Mouse (Mus musculus): ENCODE results near the gene Ccl1. TPM values are rescaled to one million over a fixed set of nuclear protein-coding genes. Genes with fewer than 3 reads are reported as not detected.

Ccl1 gene
- total RNA-seq (2014; fragmentation: Nextera tagmentation) (not detected in 2 replicates), total RNA-seq (2017) (not detected in 2 replicates)

DNA sequence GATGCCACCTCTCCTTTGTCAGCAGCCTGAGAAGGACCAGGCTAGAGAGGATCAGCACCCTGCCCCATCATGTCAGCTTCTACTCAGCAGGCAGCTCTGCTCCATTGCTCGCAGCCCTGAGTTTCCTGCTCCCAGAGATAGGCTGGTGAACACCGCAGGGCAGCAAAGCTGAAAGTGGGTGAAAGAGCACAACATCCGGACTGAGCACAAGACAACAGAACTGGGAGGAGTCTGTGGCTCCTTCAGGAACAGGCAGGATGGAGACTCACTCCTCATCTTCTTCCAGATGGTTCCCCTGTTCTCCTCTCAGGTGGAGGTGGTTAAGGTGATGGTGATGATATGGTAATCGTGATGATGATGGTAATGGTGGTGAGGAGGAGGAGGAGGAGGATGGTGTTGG is at the start of gene Ccl1:
TSS of gene Ccl1 (minus strand) at position 101 of the 400 bp plus-strand sequence.
- ATAC-seq (replicated peaks; ENCODE audit: low FRiP score, low TSS enrichment, poor library complexity, severe bottlenecking) = no peak

DNA sequence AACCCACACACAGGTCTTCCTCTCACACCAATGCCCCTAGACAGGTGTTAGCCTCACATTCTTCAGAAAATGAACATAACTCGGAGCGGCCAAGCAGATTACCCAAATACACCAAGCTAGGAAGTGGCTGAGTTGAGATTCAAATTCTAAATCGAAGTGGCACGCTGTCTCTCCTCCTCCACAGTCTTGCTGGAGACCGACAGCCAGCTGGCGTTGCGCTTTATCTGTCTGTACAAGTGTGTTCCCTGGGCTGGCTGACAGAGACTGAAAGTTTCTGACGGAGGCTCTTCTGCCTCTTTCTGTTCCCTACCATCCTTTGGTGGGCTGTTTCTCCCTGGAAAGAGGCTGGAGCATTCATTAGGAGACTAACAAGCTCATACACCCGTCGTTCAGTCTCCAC is 45.5 kb upstream of the Ccl1 start:
- ATAC-seq (replicated peaks; ENCODE audit: low FRiP score, low TSS enrichment, poor library complexity, severe bottlenecking) = no peak

DNA sequence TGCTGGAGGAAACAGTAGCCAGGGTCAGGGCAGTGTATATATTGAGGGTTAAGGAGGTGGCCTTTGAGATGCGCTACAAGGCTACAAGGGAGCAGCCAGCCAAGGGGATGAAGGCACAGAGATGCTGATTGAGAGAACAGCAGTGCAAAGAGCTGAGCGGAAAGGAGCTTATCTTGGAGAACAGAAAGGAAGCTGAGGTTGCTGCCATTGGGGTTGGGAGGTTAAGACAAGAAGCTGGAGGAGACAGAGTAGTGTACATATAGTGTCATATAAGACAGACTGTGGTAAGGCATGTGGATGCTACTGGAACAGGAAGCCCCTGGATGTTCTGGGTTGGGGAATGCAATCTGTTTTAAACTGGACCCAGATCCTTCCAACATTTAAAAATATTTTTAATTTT is 35.4 kb upstream of the Ccl1 start:
- no peak for ATAC-seq (replicated peaks; ENCODE audit: low FRiP score, low TSS enrichment, poor library complexity, severe bottlenecking)

DNA sequence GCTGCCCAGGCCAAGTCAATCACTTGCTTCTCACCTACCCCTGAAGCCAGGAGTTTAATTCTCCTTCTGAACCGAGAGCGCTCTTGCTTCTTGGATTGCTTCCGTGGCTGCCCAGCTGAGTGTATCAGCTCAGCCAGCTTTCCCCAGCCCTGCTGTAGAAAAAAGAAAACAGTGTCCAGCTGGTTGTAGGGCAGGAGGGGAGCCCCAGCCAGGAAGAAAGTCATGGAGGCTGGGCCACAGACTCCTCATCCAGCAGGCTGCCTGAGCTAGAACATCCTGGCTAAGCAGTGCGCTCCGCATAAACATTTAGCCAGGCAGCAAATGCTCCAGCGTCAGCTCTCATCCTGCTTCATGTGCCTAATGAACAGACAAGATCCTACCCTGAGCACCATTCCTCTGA is 34.9 kb upstream of the Ccl1 start:
- ATAC-seq (replicated peaks; ENCODE audit: low FRiP score, low TSS enrichment, poor library complexity, severe bottlenecking) = no peak

DNA sequence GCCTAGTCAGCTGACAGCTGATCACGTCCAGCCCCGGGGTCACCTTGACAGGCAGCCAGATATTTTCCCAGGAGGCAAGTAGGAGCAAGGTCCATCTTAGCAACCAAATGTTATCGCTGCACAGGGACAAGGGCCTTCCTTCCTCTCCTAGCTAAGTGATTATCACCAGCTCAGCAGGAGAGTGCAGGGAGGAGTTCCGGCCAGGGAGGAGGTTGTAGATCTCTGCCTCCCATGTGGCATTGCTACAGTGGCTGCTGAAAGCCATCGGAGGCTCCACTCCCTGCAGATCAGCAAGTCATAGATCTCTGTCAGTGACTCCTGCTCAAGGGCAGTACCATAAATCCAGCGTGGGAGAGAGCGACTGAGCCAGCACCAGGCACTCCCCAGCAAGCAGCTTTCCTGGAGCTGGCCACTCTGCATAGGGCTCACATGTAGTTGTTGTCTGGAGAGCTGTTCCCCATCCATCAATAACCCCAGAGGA is 34.5 kb upstream of the Ccl1 start:
- no peak; the same call in 1 of the 2 replicates for ATAC-seq (replicated peaks; ENCODE audit: low FRiP score, low TSS enrichment, poor library complexity, severe bottlenecking)

DNA sequence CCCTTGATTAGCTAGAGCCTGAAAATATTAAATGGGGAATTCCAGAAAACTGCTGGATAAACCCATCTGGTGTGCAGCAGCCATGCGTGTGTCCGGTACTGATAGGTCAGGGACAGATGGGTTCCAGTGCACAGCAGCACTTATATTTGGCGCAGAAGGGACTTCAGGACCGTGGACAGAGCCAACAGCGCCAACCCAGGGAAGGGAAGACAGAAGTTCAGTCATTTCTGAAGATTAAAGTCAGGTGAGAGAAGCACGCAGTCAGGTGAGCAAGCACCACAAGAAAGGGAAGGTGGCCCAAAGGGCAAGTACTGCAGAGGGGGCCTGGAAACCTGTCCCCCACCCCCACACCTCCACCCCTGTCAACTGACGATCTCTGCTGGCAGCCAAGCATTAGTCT is 7.7 kb upstream of the Ccl1 start:
- no peak for ATAC-seq (replicated peaks; ENCODE audit: low FRiP score, low TSS enrichment, poor library complexity, severe bottlenecking)

DNA sequence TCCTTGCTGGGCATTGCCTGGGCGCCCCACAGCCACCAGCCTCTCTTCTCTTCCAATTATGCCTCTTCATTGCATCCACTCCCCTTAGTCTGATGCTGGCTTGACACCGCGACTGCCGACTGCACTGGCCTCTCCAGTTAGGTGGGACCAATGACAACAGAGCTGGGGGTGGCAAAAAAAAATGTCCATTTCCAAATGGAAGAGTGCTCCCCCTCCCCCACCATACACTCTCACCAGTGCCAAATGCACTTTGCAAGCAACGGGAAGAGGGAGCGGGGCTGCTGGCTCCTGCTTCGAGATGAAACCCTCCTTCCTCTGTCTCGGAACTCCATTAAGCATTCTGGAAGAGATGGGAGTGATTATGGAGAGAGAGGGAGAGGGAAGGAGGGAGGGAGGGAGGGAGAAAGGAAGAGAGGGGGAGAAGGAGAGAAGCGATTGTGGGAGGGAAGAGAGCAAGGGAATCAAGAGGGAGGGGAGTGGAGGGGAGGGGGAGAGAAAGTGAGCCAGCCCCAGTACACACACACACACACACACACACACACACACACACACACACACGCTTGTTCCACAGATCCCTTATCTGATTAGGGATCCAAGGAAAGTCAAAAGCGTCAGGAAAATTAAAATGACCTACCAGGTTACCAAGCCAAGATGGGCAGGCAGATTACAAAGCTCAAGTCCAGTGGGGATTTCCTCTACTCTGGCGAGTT is 5.0 kb upstream of the Ccl1 start:
- no peak for ATAC-seq (replicated peaks; ENCODE audit: low FRiP score, low TSS enrichment, poor library complexity, severe bottlenecking)

DNA sequence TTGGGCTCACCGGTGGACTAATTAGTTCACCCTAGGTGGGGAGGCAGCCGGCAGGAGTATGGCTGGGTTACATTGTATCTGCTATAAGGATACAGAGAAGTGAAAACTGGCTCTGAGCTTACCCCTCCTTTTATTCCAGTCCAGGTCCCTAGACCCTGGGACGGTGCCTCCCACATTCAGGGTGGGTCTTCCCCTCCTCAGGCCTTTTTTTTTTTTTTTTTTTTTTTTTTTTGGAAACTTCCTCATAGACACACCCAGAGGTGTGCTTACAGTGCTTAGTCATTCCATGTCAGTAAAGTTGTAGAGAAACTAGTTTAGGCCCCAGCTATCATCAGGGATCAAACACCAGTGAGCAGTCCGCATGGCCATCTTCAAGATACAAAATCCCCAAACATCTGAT is 7.6 kb downstream of the Ccl1 start:
- ATAC-seq (replicated peaks; ENCODE audit: low FRiP score, low TSS enrichment, poor library complexity, severe bottlenecking) = no peak

DNA sequence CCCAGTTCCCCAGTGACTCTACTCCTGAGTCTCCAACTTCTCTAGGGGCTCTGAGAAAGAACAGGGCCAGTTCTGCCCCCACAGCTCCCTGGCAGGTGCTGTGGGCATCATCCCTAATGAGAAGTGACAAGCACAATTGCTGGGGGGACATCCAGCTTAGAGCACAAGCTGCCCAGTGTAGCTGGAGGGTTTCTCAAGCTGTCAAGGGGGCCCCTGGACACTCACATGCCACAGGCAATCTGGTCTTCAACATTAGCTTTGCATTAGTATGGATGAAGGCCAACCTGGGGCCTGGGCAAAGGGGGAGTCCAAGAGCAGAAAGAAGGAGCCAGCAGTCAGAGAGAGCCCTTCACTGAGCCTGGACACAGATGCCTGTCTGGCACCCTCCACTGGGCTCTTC is 14.6 kb downstream of the Ccl1 start:
- no peak for ATAC-seq (replicated peaks; ENCODE audit: low FRiP score, low TSS enrichment, poor library complexity, severe bottlenecking)

DNA sequence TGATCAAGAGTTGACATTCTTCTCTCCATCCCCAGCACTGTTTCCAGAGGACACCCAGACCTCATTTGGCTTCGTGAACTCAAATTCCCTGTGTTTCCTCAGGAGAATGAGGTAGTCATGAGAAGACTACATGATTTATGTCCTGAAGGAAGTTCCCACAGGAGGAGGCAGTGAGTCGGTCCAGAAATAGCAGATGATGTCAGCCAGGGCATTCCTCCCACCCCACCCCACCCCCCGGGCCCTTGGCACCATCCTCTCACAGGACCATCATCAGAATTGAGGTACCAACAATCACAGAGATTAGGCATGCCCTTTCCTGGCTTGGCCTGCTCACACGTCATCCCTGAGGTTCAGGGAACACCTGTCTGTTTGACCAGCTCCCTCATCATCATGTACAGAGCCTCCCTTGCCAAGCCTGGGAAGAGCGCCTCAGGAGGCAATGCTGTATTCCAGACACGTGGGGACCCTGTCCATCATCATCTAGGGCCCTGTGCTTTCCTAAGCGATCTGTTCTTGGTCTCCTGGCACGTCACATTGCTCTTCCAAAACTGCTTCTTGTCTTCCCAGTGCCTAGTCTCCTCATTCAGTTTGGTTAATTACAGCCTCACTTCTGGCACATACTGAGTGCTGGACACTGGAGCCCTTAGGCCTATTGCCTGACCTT is 31.2 kb downstream of the Ccl1 start:
- no peak for ATAC-seq (replicated peaks; ENCODE audit: low FRiP score, low TSS enrichment, poor library complexity, severe bottlenecking)

DNA sequence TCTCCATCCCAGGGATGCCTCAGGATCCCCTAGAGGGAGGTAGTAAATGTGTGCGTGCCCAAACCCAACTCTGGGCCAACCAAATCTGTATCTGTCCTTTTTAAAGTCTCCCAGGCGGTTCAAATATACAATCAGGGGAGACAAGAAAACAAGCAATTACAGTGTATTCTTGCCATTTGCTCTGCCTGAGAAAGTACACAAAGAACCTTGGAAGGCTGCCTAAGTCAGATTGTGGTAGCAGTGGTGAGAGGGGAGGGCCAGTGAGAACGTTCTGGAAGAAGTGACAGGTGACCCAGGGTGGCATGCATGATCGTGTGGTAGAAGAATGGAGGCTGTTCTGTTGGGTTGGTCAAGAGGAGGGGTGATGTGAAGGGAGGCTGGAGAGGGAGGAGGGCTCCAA is 46.4 kb downstream of the Ccl1 start:
- no peak for ATAC-seq (replicated peaks; ENCODE audit: low FRiP score, low TSS enrichment, poor library complexity, severe bottlenecking)

DNA sequence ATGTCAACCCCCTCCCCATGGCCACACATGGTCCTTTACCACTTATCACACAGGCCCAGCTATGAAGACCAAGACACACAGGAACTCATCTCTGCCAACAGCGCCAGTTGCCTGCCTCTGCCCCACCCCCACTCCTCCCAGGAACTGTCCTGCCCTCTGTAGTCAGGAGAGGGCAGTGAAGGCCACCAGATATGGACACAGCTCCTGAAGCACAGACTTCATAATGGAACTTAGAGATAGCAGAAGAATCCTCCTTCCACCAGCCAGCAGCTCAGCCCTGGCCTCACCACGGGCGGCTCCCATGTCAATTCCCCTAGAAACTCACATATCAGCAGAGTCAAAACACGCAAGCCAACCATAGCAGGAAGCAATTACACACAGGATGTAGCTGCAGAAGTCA is 49.9 kb downstream of the Ccl1 start:
- ATAC-seq (replicated peaks; ENCODE audit: low FRiP score, low TSS enrichment, poor library complexity, severe bottlenecking) = no peak

DNA sequence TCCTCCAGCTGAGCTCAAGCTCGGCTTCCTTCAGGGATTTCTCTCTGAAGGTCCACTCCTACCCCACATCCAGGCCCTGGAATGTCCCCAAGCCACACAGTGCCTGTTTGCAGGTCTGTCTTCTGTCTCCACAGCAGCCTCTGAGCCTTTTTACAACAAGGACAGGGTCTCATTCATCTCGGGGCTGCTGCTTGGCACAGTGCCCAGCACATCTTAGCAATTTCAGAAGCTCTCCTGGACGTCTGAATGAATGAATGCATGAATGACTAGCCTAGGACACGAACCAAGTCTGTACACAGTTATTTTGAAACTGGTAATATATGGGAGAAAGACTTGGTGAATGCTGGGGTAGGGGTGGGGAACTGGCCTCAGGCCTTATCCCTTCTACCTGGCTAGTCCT is 52.1 kb downstream of the Ccl1 start:
- ATAC-seq (replicated peaks; ENCODE audit: low FRiP score, low TSS enrichment, poor library complexity, severe bottlenecking) = no peak

DNA sequence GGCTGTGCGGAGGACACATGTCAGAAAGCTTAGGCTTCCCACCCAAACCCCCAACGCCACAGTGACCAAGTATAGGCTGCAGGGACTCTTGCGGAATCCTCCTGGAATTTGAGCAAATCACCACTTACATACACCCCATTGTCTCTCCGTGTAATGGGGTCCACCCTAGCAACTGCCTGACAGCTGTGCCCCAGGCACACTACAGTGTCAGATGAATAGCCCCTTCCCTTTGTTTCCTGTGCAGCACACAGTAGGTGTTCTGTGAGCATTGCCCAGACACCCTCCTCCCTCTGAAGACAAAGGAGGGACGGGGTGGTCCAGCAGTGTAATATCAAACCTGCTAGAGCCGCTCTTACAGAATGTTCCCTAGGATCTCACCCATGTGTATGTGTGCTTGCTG is 54.2 kb downstream of the Ccl1 start:
- no peak for ATAC-seq (replicated peaks; ENCODE audit: low FRiP score, low TSS enrichment, poor library complexity, severe bottlenecking)

DNA sequence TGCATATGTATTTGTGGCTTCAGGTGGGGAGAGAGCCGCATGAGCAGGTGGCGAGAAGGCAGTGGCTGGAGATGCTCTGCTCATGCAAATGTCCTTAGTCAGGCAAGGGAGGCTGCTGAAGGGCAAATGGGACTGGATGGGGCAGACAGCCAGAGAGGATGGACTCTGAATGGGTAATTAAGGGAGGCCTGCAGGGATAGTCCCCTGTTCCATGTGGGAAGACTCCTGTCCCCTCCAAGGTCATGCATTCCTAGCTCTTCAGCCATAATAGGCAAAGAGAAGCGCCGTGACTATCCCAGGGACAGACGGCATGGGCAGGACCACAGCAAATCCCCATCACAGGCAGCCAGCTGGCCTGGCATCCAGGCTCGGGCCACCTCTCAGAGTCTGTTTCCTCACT is 55.5 kb downstream of the Ccl1 start:
- ATAC-seq (replicated peaks; ENCODE audit: low FRiP score, low TSS enrichment, poor library complexity, severe bottlenecking) = no peak

DNA sequence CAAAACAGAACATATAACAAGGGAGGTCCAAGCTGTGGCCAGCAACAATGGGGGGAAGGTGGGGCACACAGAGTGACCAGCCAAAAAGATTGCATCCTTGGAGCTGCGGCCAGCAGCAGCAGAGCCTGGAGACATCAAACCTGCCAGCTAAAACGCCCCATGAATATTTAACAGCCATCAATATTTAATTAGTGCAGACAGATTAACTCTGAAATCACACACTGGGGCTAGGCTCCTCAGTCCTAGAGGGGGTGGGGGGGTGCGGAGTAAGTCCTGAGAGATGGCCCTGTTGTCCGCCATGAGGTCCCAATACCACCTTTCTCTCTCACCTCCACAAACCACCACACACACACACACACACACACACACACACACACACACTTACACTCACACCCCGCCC is 68.1 kb downstream of the Ccl1 start:
- no peak for ATAC-seq (replicated peaks; ENCODE audit: low FRiP score, low TSS enrichment, poor library complexity, severe bottlenecking)

DNA sequence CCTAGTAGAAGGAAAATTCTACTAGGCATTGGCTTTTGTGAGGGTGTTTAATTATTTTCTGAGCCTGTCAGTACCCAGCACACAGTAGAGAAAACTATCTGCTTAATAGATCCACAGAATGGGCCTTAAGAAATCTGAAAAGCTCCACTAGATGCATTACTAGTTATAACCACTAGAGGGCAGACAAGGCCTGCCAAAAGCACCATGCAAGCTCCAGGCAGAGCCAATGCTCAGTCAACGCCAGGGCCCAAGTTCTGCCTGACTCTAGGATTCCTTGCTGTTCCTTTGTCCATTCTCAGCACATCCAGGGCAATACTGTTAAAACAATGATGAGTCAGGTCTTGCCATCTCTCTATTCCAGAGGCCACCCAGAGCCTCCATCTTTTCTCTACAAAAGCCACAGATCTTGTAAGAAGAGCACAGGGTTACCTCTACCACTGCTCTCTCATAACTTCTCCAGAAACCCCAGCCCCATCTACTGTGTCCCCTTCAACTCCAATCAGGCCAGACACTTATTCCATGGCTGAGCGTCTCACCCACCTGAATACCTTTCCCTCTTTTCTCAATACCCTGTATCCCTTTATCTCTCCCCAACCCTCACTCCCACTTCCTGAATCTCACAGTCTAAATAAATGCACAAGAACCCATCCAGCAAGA is 69.8 kb downstream of the Ccl1 start:
- ATAC-seq (replicated peaks; ENCODE audit: low FRiP score, low TSS enrichment, poor library complexity, severe bottlenecking) = 0 out of 2 replicates have a peak, but pooled peaks have one; percentile 63

DNA sequence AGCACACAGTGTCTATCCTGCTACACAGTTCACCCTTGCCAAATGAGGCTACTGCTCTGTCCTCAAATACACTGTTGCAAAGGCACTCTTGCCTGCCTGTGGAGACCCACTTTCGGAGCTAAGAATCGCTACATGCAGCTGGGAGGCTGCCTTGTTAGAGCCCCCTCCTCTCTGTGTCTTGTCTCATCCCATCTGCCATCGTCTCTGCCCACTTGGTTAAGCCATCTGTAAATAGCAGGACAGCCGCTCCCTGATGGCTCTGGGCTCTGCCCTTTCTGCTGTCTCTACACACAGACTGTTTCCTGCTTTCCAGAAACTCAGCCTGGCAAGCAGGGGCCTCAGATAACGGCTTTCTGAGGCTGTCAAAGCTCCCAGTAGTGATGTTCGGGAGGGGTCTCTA is 71.5 kb downstream of the Ccl1 start:
- no peak for ATAC-seq (replicated peaks; ENCODE audit: low FRiP score, low TSS enrichment, poor library complexity, severe bottlenecking)

DNA sequence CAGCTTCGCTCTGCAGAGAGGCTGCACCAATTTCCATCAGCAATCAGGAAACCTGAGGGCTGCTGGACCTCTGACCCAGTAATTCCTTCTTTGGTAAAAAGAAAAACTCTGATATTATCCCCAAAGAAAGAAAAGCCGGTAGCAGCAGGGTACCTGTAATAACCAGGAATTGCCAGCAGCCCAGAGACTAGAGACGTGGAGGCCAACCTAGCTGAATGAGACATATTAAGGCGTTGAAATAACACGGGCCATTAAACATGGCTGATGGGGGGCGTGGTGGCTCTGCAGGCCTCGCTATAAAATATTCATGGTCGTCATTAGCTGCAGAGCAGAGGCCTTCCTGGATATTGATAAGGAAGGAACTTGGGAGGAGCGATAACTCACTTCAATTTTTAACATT is 78.5 kb downstream of the Ccl1 start:
- no peak for ATAC-seq (replicated peaks; ENCODE audit: low FRiP score, low TSS enrichment, poor library complexity, severe bottlenecking)

DNA sequence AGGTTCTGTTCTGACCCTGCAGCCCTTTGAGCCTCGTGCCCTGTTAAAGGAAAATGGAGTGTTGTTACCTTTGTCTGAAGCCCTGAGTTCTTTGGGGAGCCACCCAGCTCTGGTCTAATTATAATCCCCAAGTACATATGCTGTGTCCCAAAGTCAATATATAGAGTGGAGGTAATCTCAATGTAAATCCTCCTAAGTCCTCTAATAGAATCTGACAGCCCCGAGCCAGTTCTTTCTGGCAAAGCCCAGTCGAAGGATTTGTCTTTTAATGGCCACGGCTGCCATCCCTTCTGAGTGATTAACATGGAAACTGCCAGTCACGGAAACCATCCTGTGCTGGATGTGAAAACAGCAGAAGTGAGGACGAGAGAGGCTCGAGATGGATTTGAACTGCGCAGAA is 79.6 kb downstream of the Ccl1 start:
- ATAC-seq (replicated peaks; ENCODE audit: low FRiP score, low TSS enrichment, poor library complexity, severe bottlenecking) = no peak

DNA sequence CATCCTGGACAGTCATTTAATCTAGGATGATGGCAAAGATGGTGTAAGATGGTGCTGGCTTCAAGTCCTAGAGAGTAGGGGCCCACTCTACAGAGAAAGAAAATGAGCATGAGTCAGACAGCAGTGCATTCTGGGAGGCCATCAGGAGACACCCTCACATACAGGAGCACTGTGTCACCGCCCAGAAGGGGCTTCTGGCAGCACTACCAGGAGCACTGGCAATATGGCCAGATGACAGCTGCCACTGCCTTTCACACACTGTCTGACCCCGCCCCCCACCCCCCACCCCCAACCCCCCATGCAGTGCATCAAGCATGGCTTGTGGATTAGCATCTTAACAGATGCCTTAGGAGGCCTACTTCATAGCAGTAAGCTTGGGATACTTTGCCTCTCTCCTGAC is 89.0 kb downstream of the Ccl1 start:
- ATAC-seq (replicated peaks; ENCODE audit: low FRiP score, low TSS enrichment, poor library complexity, severe bottlenecking) = no peak
